Mouse (Mus musculus) G1E (cell line): Measurements from ENCODE around the gene Gm42791. TPM values are rescaled to one million over a fixed set of nuclear protein-coding genes. Genes with fewer than 3 reads are reported as not detected.

Source experiments
- ATAC-seq: 2 replicates; pipeline ENCODE4 v1.8.0; 2016; ENCODE audit warnings: mild to moderate bottlenecking; ENCODE audit not compliant: insufficient number of reproducible peaks, poor library complexity, low FRiP score, severe bottlenecking; ENCODE audit errors: extremely low read depth
- DNase-seq: peaks from one replicate; pipeline ENCODE4 v3.0.0; 2012; ENCODE audit warnings: low spot score
- H3K27me3 ChIP-seq: 2 replicates; pipeline ENCODE4 v1.6.1; 2012; ENCODE audit warnings: mild to moderate bottlenecking, low read length, inconsistent platforms; ENCODE audit not compliant: insufficient read depth
- H3K36me3 ChIP-seq: replicated peaks from 2 replicates; pipeline ENCODE3; 2012; ENCODE audit warnings: mild to moderate bottlenecking, inconsistent platforms
- H3K4me1 ChIP-seq: 2 replicates; pipeline ENCODE4 v1.6.1; 2012; ENCODE audit warnings: low read depth, low read length, inconsistent platforms, mixed read lengths; ENCODE audit not compliant: insufficient read depth
- H3K4me3 ChIP-seq: 2 replicates; pipeline ENCODE4 v1.5.1; 2012; ENCODE audit warnings: low read depth, mild to moderate bottlenecking, inconsistent platforms, low read length, moderate library complexity, mixed read lengths
- H3K9me3 ChIP-seq: replicated peaks from 2 replicates; pipeline ENCODE4 v1.6.1; 2012; ENCODE audit warnings: inconsistent platforms
- CTCF ChIP-seq: IDR thresholded peaks from 2 replicates; pipeline ENCODE4 v1.5.1; 2012; ENCODE audit warnings: low read depth, low read length, inconsistent platforms, mixed read lengths
- GATA1 ChIP-seq: IDR thresholded peaks from 2 replicates; pipeline ENCODE4 v1.6.1; 2012; ENCODE audit warnings: borderline replicate concordance, low read length, inconsistent platforms, mixed read lengths
- GATA2 ChIP-seq: IDR thresholded peaks from 2 replicates; pipeline ENCODE4 v1.6.1; 2012; ENCODE audit warnings: low read depth, low read length, inconsistent platforms, borderline replicate concordance
- POLR2AphosphoS5 ChIP-seq: IDR thresholded peaks from 2 replicates; pipeline ENCODE4 v1.6.1; 2012; ENCODE audit warnings: low read depth, low read length, inconsistent platforms; ENCODE audit not compliant: insufficient replicate concordance
- TAL1 ChIP-seq: conservative IDR thresholded peaks from 2 replicates; pipeline ENCODE4 v1.6.1; 2012; ENCODE audit warnings: low read depth, low read length, inconsistent platforms, mixed read lengths
- polyA plus RNA-seq: library from polyadenylated mRNA; stranded (reverse); fragments of >175 nt; gene quantifications from 2 replicates; pipeline ENCODE4 v1.2.3, GENCODE M21; 2012
- total RNA-seq, 2 experiments: library from RNA; stranded (forward) in 1 of 2; stranded (reverse) in 1 of 2; fragments of 200-1000 nt in 1 of 2; fragments of >200 nt in 1 of 2; fragmentation: Nextera tagmentation in 1 of 2; gene quantifications; 2 replicates each; pipeline ENCODE4 v1.2.3; 2014 to 2017

Gene Gm42791
- total and polyA plus RNA-seq, 3 experiments: not detected

DNA sequence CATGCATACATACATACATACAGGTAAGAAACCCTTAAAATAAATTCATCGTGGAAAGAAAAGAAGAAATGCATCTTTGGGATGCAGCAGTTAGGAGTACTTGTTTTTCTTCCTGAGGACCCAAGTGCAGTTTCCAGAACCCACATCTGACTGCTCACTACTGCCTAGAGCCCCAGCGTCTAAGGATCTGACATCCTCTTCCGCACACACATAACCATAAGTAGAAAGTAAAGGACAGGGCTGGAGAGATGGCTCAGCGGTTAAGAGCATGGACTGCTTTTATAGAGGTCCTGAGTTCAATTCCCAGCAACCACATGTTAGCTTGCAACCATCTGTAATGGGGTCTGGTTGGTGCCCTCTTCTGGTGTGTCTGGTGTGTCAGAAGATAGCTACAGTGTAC is 37.5 kb upstream of the Gm42791 start:
- Histone ChIP-seq H3K36me3 (no peaks in the 10 kb centered on the region), H3K4me1 (peaks cover 8% of the 10 kb centered on the region), H3K27me3 (peaks cover 3% of the 10 kb centered on the region; the same call in 1 of the 2 replicates), H3K9me3 (no peaks in the 10 kb centered on the region), H3K4me3 (no peak overlapping the region)
- ATAC-seq (no peak), DNase-seq (no peak)
- TF ChIP-seq GATA1 (no peak), CTCF (no peak), GATA2 (no peak), TAL1 (no peak), POLR2AphosphoS5 (no peak)

DNA sequence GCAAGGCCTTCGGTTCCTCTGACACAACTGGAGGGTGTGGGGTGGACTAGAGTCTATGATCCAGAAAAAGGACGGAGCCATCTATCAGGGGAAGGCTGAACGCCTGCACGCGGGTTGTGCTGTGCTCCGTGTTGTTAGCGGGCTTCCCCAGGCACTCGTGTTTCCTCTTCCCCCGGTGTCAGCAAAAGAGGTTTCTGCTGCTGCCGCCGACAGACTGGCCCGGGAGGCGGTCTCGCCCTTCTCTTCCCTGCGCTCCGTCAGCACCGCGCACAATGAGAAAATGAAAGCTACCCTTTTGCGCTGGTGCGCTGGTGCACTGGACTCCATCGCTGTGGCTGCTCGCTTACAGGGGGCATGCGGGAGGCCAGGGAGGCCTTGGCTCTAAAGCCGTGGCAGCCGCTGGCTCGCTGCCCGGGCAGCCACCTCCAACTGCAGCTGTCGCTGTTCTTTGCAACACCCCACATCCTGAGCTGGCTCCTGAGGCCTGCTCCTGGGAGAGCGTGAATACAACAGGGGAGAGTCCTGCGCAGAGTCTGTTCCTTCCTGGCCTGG is 36.3 kb upstream of the Gm42791 start:
- Histone ChIP-seq H3K9me3 (no peaks in the 10 kb centered on the region), H3K36me3 (no peaks in the 10 kb centered on the region), H3K27me3 (peaks cover 3% of the 10 kb centered on the region; the same call in 1 of the 2 replicates), H3K4me1 (peaks cover 8% of the 10 kb centered on the region), H3K4me3 (0 out of 2 replicates have a peak overlapping the region, but pooled peaks have one; percentile 7)
- DNase-seq (no peak), ATAC-seq (no peak)
- TF ChIP-seq GATA1 (no peak), TAL1 (no peak), GATA2 (no peak)

DNA sequence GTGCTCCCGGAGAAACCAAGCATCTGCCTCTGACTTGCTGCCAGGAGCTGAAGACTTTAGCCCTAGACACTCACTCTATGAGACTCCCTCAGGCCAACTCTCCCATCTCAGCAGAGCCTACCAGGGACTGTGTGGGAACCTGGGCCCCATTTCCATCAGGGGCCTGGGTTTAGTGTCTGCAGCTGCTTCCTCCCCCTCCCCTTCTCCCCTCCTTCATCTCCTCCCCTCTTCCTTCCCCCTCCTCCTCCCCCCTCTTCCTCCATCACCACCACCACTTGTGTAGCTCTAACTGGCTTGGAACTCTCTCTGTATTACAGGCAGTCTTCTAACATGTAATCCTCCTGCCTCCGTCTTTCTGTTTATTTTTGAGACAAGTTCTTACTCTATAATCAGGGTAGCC is 35.2 kb upstream of the Gm42791 start:
- no peaks in the 10 kb centered on the region for H3K9me3 ChIP-seq
- peaks cover 8% of the 10 kb centered on the region for H3K4me1 ChIP-seq
- H3K27me3 ChIP-seq: peaks cover 3% of the 10 kb centered on the region; the same call in 1 of the 2 replicates
- TF ChIP-seq POLR2AphosphoS5 (no peak), GATA2 (no peak), GATA1 (no peak), CTCF (no peak), TAL1 (no peak)
- no peaks in the 10 kb centered on the region for H3K36me3 ChIP-seq
- ATAC-seq: no peak
- H3K4me3 ChIP-seq: no peak overlapping the region
- DNase-seq: no peak

DNA sequence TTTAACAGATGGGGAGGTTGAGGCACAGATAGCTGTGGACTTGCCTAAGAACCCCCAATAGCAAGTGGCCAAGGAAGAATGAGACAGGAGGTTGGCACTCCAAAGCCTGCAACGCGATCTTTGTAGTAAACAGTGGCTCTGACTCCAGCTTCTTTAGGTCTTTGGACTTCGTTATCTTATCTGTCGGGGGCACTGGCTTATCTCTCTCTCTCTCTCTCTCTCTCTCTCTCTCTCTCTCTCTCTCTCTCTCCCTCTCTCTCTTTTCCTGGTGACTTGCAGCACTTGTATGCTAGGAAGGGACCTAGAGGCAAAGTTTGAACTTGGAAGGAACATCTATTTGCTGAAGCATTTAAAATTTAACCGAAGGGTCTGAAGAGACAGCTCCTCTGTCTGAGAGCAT is 33.4 kb upstream of the Gm42791 start:
- Histone ChIP-seq H3K4me1 (peaks cover 8% of the 10 kb centered on the region), H3K27me3 (peaks cover 3% of the 10 kb centered on the region; the same call in 1 of the 2 replicates), H3K4me3 (no peak overlapping the region), H3K36me3 (no peaks in the 10 kb centered on the region), H3K9me3 (no peaks in the 10 kb centered on the region)
- TF ChIP-seq GATA1: no peak
- no peak for TF ChIP-seq POLR2AphosphoS5
- no peak for TF ChIP-seq CTCF
- no peak for ATAC-seq
- DNase-seq: no peak

DNA sequence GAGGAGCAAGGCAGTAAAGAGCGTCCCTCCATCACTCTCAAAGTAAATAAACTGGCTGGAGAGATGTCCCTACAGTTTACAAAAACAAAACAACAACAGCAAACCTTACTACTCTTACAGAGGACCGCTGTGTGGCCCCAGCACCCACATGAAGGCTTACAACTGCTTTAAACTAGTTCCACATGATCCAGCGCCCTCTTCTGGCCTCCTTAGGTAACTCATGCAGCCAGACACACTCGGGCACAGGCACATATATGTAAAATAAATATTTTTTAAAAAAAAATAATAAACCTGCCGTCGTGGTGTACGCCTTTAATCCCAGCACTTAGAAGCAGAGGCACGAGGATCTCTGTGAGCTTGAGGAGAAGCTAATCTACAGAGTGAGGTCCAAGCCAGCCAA is 32.4 kb upstream of the Gm42791 start:
- no peak overlapping the region for H3K4me3 ChIP-seq
- peaks cover 8% of the 10 kb centered on the region for H3K4me1 ChIP-seq
- DNase-seq (no peak), ATAC-seq (no peak)
- H3K9me3 ChIP-seq: no peaks in the 10 kb centered on the region
- TF ChIP-seq GATA1 (no peak), POLR2AphosphoS5 (no peak), CTCF (no peak), TAL1 (no peak), GATA2 (no peak)
- H3K36me3 ChIP-seq: no peaks in the 10 kb centered on the region
- peaks cover 3% of the 10 kb centered on the region; the same call in 1 of the 2 replicates for H3K27me3 ChIP-seq

DNA sequence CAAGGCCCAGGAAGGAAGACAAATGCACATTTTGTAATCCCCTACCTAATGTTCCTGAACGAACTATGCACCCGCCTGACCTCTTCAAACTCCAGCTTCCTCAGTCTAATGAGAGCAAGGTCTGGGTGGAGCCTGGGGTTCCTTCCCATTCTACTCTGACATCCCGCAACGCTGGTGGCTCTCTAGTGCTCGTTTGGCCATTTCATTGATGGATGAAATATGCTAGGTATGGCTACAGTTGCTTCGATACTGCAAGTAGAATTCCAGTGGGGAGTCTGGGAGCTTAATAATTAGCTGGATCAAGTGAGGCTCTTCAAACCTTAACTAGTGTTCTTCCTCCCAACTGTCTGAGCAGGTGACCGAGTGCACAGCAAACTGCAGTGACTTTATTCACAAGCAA is 26.2 kb upstream of the Gm42791 start:
- no peak for DNase-seq
- no peak for ATAC-seq
- Histone ChIP-seq H3K27me3 (no peaks in the 10 kb centered on the region), H3K36me3 (no peaks in the 10 kb centered on the region), H3K4me3 (no peak overlapping the region), H3K4me1 (no peaks in the 10 kb centered on the region), H3K9me3 (no peaks in the 10 kb centered on the region)
- TF ChIP-seq GATA2: no peak
- TF ChIP-seq TAL1: no peak
- TF ChIP-seq GATA1: no peak
- no peak for TF ChIP-seq CTCF
- TF ChIP-seq POLR2AphosphoS5: no peak

DNA sequence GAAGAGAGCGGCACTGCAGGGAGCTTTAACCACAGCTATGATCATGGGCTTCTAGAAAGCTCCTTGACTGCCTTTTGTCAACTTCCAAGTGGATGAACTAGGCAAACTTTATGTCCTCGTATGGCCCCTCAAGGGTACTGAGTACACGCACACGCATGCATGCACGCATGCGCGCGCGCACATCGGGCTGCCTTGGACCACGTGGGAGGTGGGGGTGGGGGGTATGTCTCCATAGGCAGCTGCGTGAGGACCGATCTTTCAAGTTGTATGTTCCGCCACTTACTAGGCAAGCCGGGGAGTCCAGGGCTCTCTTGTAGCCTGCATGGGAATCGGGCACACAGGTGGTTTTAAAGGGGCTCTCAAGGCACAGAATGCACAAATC is 25.7 kb upstream of the Gm42791 start:
- DNase-seq (no peak), ATAC-seq (no peak)
- TF ChIP-seq CTCF: no peak
- no peak for TF ChIP-seq GATA1
- no peak for TF ChIP-seq TAL1
- no peak for TF ChIP-seq POLR2AphosphoS5
- no peak for TF ChIP-seq GATA2

More for the DNA sequence above, 25.7 kb upstream of the Gm42791 start:
- Histone ChIP-seq H3K36me3 (no peaks in the 10 kb centered on the region), H3K4me3 (no peak overlapping the region), H3K27me3 (no peaks in the 10 kb centered on the region), H3K9me3 (no peaks in the 10 kb centered on the region), H3K4me1 (no peaks in the 10 kb centered on the region)
